Mouse (Mus musculus): ENCODE data around the gene Mink1. TPM values are rescaled to one million over a fixed set of nuclear protein-coding genes. Genes with fewer than 3 reads are reported as not detected.

Gene Mink1
- polyA plus RNA-seq, 1 experiment from 2014 or later: 17.2 TPM

Other genes with a start within 250 kb of the Mink1 start
- gene Alox12e, start 240.3 kb upstream of the Mink1 start, polyA plus RNA-seq (2016; fragmentation: Nextera tagmentation; extraction: Ambion mirVana): 0.06 TPM in 1 of 2 replicates, not detected in the other
- not detected in 2 replicates for gene Alox15, start 210.8 kb upstream of the Mink1 start, polyA plus RNA-seq (2016; fragmentation: Nextera tagmentation; extraction: Ambion mirVana)
- gene Pelp1, start 152.8 kb upstream of the Mink1 start, polyA plus RNA-seq (2016; fragmentation: Nextera tagmentation; extraction: Ambion mirVana): 63.0 and 65.1 TPM in 2 replicates
- 24.6 and 25.5 TPM in 2 replicates for gene Arrb2, start 130.2 kb upstream of the Mink1 start, polyA plus RNA-seq (2016; fragmentation: Nextera tagmentation; extraction: Ambion mirVana)
- 48.4 and 51.5 TPM in 2 replicates for gene Med11, start 111.0 kb upstream of the Mink1 start, polyA plus RNA-seq (2016; fragmentation: Nextera tagmentation; extraction: Ambion mirVana)
- gene Zmynd15, start 103.4 kb upstream of the Mink1 start, polyA plus RNA-seq (2016; fragmentation: Nextera tagmentation; extraction: Ambion mirVana): 0.09 TPM in 1 of 2 replicates, not detected in the other
- 0.49 TPM in 2 replicates for gene Cxcl16, start 102.9 kb upstream of the Mink1 start, polyA plus RNA-seq (2016; fragmentation: Nextera tagmentation; extraction: Ambion mirVana)
- 0.98 and 1.2 TPM in 2 replicates for gene Tm4sf5, start 57.6 kb upstream of the Mink1 start, polyA plus RNA-seq (2016; fragmentation: Nextera tagmentation; extraction: Ambion mirVana)
- 0.30 TPM in 1 of 2 replicates, not detected in the other for gene Vmo1, start 48.3 kb upstream of the Mink1 start, polyA plus RNA-seq (2016; fragmentation: Nextera tagmentation; extraction: Ambion mirVana)
- 0.16 and 0.19 TPM in 2 replicates for gene Gltpd2, start 43.7 kb upstream of the Mink1 start, polyA plus RNA-seq (2016; fragmentation: Nextera tagmentation; extraction: Ambion mirVana)
- gene Psmb6, start 37.5 kb upstream of the Mink1 start, polyA plus RNA-seq (2016; fragmentation: Nextera tagmentation; extraction: Ambion mirVana): 1,140 and 1,215 TPM in 2 replicates
- gene Gm40193, start 29.9 kb upstream of the Mink1 start, polyA plus RNA-seq (2016; fragmentation: Nextera tagmentation; extraction: Ambion mirVana): not detected in 2 replicates
- 1.4 and 2.0 TPM in 2 replicates for gene Pld2, start 22.8 kb upstream of the Mink1 start, polyA plus RNA-seq (2016; fragmentation: Nextera tagmentation; extraction: Ambion mirVana)
- gene 4930544D05Rik, start 53.0 kb downstream of the Mink1 start, polyA plus RNA-seq (2016; fragmentation: Nextera tagmentation; extraction: Ambion mirVana): not detected in 2 replicates
- not detected in 2 replicates for gene Chrne, start 56.3 kb downstream of the Mink1 start, polyA plus RNA-seq (2016; fragmentation: Nextera tagmentation; extraction: Ambion mirVana)
- gene Gp1ba, start 76.2 kb downstream of the Mink1 start, polyA plus RNA-seq (2016; fragmentation: Nextera tagmentation; extraction: Ambion mirVana): 0.18 and 0.75 TPM in 2 replicates
- 85.0 and 104 TPM in 2 replicates for gene Rnf167, start 84.4 kb downstream of the Mink1 start, polyA plus RNA-seq (2016; fragmentation: Nextera tagmentation; extraction: Ambion mirVana)
- gene Slc25a11, start 84.6 kb downstream of the Mink1 start, polyA plus RNA-seq (2016; fragmentation: Nextera tagmentation; extraction: Ambion mirVana): 136 and 160 TPM in 2 replicates
- 2,132 and 2,568 TPM in 2 replicates for gene Pfn1, start 91.8 kb downstream of the Mink1 start, polyA plus RNA-seq (2016; fragmentation: Nextera tagmentation; extraction: Ambion mirVana)
- 67.8 and 75.6 TPM in 2 replicates for gene Eno3, start 94.3 kb downstream of the Mink1 start, polyA plus RNA-seq (2016; fragmentation: Nextera tagmentation; extraction: Ambion mirVana)
- gene Spag7, start 106.5 kb downstream of the Mink1 start, polyA plus RNA-seq (2016; fragmentation: Nextera tagmentation; extraction: Ambion mirVana): 182 and 196 TPM in 2 replicates
- 8.9 and 11.6 TPM in 2 replicates for gene Camta2, start 125.2 kb downstream of the Mink1 start, polyA plus RNA-seq (2016; fragmentation: Nextera tagmentation; extraction: Ambion mirVana)
- gene Inca1, start 137.3 kb downstream of the Mink1 start, polyA plus RNA-seq (2016; fragmentation: Nextera tagmentation; extraction: Ambion mirVana): 1.1 and 1.2 TPM in 2 replicates
- 2.0 and 2.2 TPM in 2 replicates for gene Kif1c, start 137.7 kb downstream of the Mink1 start, polyA plus RNA-seq (2016; fragmentation: Nextera tagmentation; extraction: Ambion mirVana)
- 3.0 and 5.1 TPM in 2 replicates for gene Zfp3, start 201.3 kb downstream of the Mink1 start, polyA plus RNA-seq (2016; fragmentation: Nextera tagmentation; extraction: Ambion mirVana)
- 0.18 TPM in 1 of 2 replicates, not detected in the other for gene Scimp, start 249.7 kb downstream of the Mink1 start, polyA plus RNA-seq (2016; fragmentation: Nextera tagmentation; extraction: Ambion mirVana)